Mouse (Mus musculus): ENCODE data around the gene Hcfc1r1.

GRCm38 (mm10) chr17:23677236-23677679, 3.9 kb downstream of the Hcfc1r1 start, which contains the start of gene Tnfrsf12a:
- TF ChIP-seq CTCF (IDR thresholded peaks at IDR 0.05; ENCODE audit: low read depth, low read length) (no peak), POLR2A (IDR thresholded peaks at IDR 0.05; ENCODE audit: insufficient read depth, low read length) (peak; percentile 95), EP300 (IDR thresholded peaks at IDR 0.05; ENCODE audit: insufficient read depth, low read depth, low read length) (no peak; the same call in 1 of the 2 replicates)
